Mouse (Mus musculus): ENCODE data around the gene Cops2. TPM values are rescaled to one million over a fixed set of nuclear protein-coding genes. Genes with fewer than 3 reads are reported as not detected.

The Cops2 gene
- polyA plus RNA-seq, 1 experiment from 2014 or later: 58.6 TPM

DNA sequence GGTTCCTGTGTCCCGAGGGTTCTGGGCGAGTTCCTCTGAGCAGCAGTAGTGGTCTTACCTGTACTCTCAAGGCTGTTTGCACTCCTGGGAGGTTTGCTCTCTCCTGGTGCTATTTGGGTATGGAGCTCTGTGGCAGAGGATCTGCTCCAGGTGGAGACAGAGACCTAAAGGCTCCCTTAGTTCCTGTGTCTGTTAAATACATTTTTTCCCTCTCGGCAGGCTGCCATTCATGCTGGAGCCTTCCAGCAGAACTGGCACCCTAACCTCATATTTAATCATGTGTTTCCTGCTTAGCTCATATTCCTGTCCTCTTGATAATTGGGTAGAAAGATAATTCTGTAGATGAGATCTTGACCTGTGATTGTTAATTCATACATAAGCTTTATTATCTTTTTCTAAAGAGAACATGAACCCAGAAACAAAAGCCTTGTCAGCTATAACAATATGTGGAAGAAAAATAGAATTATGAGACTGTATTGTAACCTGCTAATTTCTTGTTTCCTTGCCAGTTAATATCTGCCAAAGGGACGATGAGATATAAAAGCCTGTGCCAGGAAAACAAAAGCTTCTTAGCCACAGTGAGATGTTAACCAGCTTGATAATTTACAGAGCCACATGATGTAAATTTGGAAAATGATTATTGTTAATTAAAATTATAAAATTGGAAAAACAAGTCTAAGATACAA lies 27.1 kb upstream of the Cops2 start:
- Histone ChIP-seq H3K4me2 (ENCODE audit: low read depth, low read length) (no peak overlapping the region), H3K4me1 (ENCODE audit: control insufficient read depth, insufficient read depth, low read length) (no peaks in the 10 kb centered on the region)
- WGBS: 71% methylated on average over 4 of the region's 4 CpGs

DNA sequence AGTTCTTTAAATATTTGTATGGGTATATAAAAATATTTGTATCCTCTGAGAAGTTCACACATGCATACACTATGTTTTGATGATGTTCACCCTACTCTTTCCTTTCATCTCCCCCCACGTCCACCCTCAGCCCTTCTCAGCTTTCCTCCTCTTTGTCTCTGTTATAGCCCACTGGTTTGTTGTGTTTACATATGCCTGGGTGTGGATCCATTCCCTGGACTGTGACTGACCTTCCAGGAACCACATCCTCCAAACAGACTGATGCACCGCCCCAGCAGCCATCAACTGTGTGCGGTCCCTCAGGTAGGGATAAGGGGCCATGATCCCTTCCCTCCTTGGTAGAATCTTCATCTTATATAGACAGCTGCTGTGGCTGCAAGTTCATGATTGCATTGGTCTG lies 11.2 kb upstream of the Cops2 start:
- ATAC-seq (replicated peaks; ENCODE audit: extremely low read depth, insufficient read depth, low FRiP score): no peak
- H3K27me3 ChIP-seq (ENCODE audit: control insufficient read depth, insufficient read depth, low read length): no peaks in the 10 kb centered on the region
- no peaks in the 10 kb centered on the region for H3K9me3 ChIP-seq (replicated peaks; ENCODE audit: control insufficient read depth, low read length)
- H3K36me3 ChIP-seq (ENCODE audit: control insufficient read depth, insufficient read depth): peaks cover 3% of the 10 kb centered on the region; the same call in 1 of the 2 replicates
- no peak overlapping the region for H3K27ac ChIP-seq (ENCODE audit: low read length)
- WGBS: 81% methylated on average over 3 of the region's 3 CpGs
- peaks cover 4% of the 10 kb centered on the region for H3K4me1 ChIP-seq (ENCODE audit: control insufficient read depth, insufficient read depth, low read length)
- no peak overlapping the region for H3K9ac ChIP-seq (ENCODE audit: low read length)
- H3K4me3 ChIP-seq (ENCODE audit: low read length): no peak overlapping the region
- H3K4me2 ChIP-seq (ENCODE audit: low read depth, low read length): no peak overlapping the region

More for the DNA sequence above, 27.1 kb upstream of the Cops2 start:
- H3K9me3 ChIP-seq (replicated peaks; ENCODE audit: control insufficient read depth, low read length): no peaks in the 10 kb centered on the region
- no peak overlapping the region for H3K27ac ChIP-seq (ENCODE audit: low read length)
- no peaks in the 10 kb centered on the region for H3K36me3 ChIP-seq (ENCODE audit: control insufficient read depth, insufficient read depth)
- H3K4me3 ChIP-seq (ENCODE audit: low read length): no peak overlapping the region
- ATAC-seq (replicated peaks; ENCODE audit: extremely low read depth, insufficient read depth, low FRiP score): no peak
- H3K27me3 ChIP-seq (ENCODE audit: control insufficient read depth, insufficient read depth, low read length): no peaks in the 10 kb centered on the region
- no peak overlapping the region for H3K9ac ChIP-seq (ENCODE audit: low read length)

DNA sequence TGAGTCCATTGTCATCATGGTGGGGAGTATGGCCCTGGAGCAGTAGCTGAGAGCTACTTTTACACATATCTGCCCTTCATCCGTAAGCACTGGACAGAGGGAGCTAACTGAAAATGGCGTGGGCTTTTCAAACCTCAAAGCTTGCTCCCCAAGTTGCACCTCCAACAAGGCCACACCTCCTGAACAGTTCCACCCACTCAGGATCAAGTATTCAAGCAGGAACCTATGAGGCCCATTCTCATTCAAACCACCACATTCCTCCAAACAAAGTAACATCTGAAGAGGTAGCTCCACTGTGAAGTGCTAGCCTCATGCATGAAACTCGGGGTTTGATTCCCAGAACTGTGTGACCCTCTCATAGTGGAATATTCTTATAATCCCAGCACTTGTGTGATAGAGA lies 9.4 kb upstream of the Cops2 start:
- H3K27ac ChIP-seq (ENCODE audit: low read length): no peak overlapping the region
- ATAC-seq (replicated peaks; ENCODE audit: extremely low read depth, insufficient read depth, low FRiP score): no peak
- WGBS: 76% methylated on average over 3 of the region's 3 CpGs
- no peak overlapping the region for H3K9ac ChIP-seq (ENCODE audit: low read length)
- no peak overlapping the region for H3K4me2 ChIP-seq (ENCODE audit: low read depth, low read length)
- H3K9me3 ChIP-seq (replicated peaks; ENCODE audit: control insufficient read depth, low read length): no peaks in the 10 kb centered on the region
- no peak overlapping the region for H3K4me3 ChIP-seq (ENCODE audit: low read length)
- H3K4me1 ChIP-seq (ENCODE audit: control insufficient read depth, insufficient read depth, low read length): peaks cover 4% of the 10 kb centered on the region
- H3K27me3 ChIP-seq (ENCODE audit: control insufficient read depth, insufficient read depth, low read length): no peaks in the 10 kb centered on the region
- peaks cover 3% of the 10 kb centered on the region; the same call in 1 of the 2 replicates for H3K36me3 ChIP-seq (ENCODE audit: control insufficient read depth, insufficient read depth)

DNA sequence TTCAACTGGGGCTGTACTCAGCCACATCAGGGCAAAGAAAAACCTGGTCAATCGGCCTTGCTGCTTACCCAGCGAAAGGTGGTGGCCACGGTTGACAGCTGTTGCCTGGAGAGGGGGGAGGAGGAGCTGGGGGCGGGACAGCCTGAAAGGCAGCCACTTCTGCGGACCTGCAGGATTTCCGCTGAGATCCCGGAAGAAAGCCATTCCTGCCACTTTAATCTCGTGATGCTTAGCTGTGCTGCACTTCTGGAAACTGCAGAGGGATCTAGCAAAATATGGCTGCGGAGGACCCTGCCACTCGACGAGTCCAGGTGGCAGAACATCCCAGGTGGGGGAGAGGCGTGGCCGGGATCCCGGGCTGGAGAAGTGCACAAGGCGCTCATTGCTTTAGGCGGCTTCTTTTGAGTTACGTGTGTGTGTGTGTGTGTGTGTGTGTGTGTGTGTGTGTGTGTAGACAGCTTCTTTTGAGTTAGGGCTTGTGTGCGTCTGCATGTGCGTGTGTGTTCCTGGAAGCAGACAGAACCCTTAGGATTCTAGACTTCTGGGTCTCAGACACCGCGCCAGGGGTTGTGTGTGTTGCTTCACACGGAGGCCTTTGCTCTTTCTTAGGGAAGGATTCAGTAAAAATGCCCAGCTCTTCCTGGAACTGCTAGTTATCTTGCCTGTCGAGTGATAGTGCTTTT lies 7.3 kb upstream of the Cops2 start:
- H3K4me2 ChIP-seq (ENCODE audit: low read depth, low read length): peak overlapping the region; percentile 84
- H3K4me1 ChIP-seq (ENCODE audit: control insufficient read depth, insufficient read depth, low read length): peaks cover 4% of the 10 kb centered on the region
- peak overlapping the region; percentile 77 for H3K9ac ChIP-seq (ENCODE audit: low read length)
- ATAC-seq (replicated peaks; ENCODE audit: extremely low read depth, insufficient read depth, low FRiP score): peak; percentile 88
- no peaks in the 10 kb centered on the region for H3K9me3 ChIP-seq (replicated peaks; ENCODE audit: control insufficient read depth, low read length)
- peak overlapping the region; percentile 24; the same call in 1 of the 2 replicates for H3K27ac ChIP-seq (ENCODE audit: low read length)
- no peaks in the 10 kb centered on the region for H3K27me3 ChIP-seq (ENCODE audit: control insufficient read depth, insufficient read depth, low read length)
- H3K36me3 ChIP-seq (ENCODE audit: control insufficient read depth, insufficient read depth): no peaks in the 10 kb centered on the region
- WGBS: 2% methylated on average over 23 of the region's 23 CpGs
- H3K4me3 ChIP-seq (ENCODE audit: low read length): peak overlapping the region; percentile 79

DNA sequence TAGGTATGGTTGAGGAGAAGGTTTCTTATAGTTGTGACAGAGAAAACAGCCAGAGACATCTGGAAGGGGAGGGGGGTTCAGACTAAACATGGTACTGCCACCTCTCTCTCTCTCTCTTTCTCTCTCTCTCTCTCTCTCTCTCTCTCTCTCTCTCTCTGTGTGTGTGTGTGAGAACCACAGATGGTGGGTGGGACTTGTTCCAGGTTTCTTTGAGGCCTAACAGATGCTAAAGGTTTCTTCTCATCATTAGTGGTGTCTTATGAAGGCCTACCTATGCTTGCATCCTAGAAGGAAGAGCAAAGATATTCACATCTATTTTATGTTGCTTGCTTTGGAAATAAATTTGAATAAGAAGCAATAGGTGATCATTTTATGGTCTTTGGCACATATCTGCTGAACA lies 6.6 kb upstream of the Cops2 start:
- ATAC-seq (replicated peaks; ENCODE audit: extremely low read depth, insufficient read depth, low FRiP score): no peak
- peaks cover 4% of the 10 kb centered on the region for H3K4me1 ChIP-seq (ENCODE audit: control insufficient read depth, insufficient read depth, low read length)
- H3K4me3 ChIP-seq (ENCODE audit: low read length): peak overlapping the region; percentile 79
- no peaks in the 10 kb centered on the region for H3K9me3 ChIP-seq (replicated peaks; ENCODE audit: control insufficient read depth, low read length)
- no peaks in the 10 kb centered on the region for H3K27me3 ChIP-seq (ENCODE audit: control insufficient read depth, insufficient read depth, low read length)
- H3K36me3 ChIP-seq (ENCODE audit: control insufficient read depth, insufficient read depth): no peaks in the 10 kb centered on the region
- H3K9ac ChIP-seq (ENCODE audit: low read length): peak overlapping the region; percentile 77; the same call in 1 of the 2 replicates
- H3K4me2 ChIP-seq (ENCODE audit: low read depth, low read length): peak overlapping the region; percentile 84
- no peak overlapping the region for H3K27ac ChIP-seq (ENCODE audit: low read length)

DNA sequence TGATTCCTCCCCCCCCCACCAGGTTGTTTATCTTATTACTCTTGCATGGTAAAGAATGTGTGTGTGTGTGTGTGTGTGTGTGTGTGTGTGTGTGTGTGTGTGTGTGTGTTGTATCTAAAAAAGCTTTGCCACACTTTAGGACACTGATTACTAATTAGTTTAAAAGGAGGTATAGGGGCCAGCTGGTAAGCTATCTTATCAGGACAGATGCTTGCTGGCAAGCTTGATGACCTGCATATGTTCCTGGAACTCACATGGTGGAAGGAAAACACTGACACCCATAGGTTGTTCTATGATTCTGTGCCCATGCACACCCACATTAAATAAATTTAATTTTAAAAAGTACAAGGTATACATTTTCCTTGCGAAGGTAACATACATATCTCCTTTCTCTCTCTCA lies 5.6 kb upstream of the Cops2 start:
- Histone ChIP-seq H3K4me2 (ENCODE audit: low read depth, low read length) (no peak overlapping the region), H3K27ac (ENCODE audit: low read length) (no peak overlapping the region), H3K9me3 (replicated peaks; ENCODE audit: control insufficient read depth, low read length) (no peaks in the 10 kb centered on the region), H3K36me3 (ENCODE audit: control insufficient read depth, insufficient read depth) (no peaks in the 10 kb centered on the region), H3K4me1 (ENCODE audit: control insufficient read depth, insufficient read depth, low read length) (peaks cover 4% of the 10 kb centered on the region), H3K4me3 (ENCODE audit: low read length) (no peak overlapping the region), H3K9ac (ENCODE audit: low read length) (no peak overlapping the region), H3K27me3 (ENCODE audit: control insufficient read depth, insufficient read depth, low read length) (no peaks in the 10 kb centered on the region)
- no peak for ATAC-seq (replicated peaks; ENCODE audit: extremely low read depth, insufficient read depth, low FRiP score)
- WGBS: 83% methylated on average over 1 of the region's 1 CpGs

DNA sequence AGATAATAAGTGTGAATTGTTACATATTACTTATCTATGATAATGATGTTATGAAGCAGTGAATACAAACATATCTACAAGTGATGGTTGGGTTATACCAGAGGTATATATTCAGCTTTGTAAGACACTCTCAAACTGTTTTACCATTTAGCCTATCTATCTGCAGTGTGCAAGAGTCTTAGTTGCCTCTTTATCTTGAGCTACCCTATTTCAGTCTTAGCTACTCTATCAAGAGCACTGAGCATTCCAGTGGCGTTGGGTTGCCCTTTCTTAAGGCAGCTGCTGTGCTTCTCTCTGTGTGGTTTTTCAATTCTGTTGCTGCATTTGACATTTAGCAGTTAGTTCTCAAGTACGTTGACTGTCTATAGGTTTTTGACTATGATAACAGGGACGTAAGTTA lies 4.9 kb upstream of the Cops2 start:
- Histone ChIP-seq H3K36me3 (ENCODE audit: control insufficient read depth, insufficient read depth) (no peaks in the 10 kb centered on the region), H3K9me3 (replicated peaks; ENCODE audit: control insufficient read depth, low read length) (no peaks in the 10 kb centered on the region), H3K4me2 (ENCODE audit: low read depth, low read length) (no peak overlapping the region), H3K27ac (ENCODE audit: low read length) (no peak overlapping the region), H3K4me1 (ENCODE audit: control insufficient read depth, insufficient read depth, low read length) (peaks cover 4% of the 10 kb centered on the region), H3K27me3 (ENCODE audit: control insufficient read depth, insufficient read depth, low read length) (no peaks in the 10 kb centered on the region), H3K9ac (ENCODE audit: low read length) (no peak overlapping the region), H3K4me3 (ENCODE audit: low read length) (no peak overlapping the region)
- no peak for ATAC-seq (replicated peaks; ENCODE audit: extremely low read depth, insufficient read depth, low FRiP score)
- WGBS: 63% methylated on average over 3 of the region's 3 CpGs

DNA sequence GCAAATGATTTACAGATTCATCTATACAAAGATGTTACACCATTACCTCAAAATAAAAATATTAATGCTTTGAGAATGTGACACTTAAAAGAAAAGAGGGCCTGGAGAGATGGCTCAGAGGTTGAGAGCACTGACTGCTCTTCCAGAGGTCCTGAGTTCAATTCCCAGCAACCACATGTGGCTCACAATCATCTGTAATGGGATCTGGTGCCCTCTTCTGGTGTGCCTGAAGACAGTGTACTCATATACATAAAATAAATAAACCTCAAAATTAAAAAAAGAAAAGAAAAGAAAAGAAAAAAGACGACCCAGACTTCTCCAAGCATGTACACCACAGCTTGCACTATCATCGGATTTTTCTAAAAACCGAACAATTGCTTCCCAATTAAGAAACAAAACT lies 1.2 kb downstream of the Cops2 start:
- 33% methylated on average over 3 of the region's 3 CpGs for WGBS
- no peaks in the 10 kb centered on the region for H3K36me3 ChIP-seq (ENCODE audit: control insufficient read depth, insufficient read depth)
- peak overlapping the region; percentile 85 for H3K4me2 ChIP-seq (ENCODE audit: low read depth, low read length)
- H3K27ac ChIP-seq (ENCODE audit: low read length): no peak overlapping the region
- H3K4me3 ChIP-seq (ENCODE audit: low read length): peak overlapping the region; percentile 72; the same call in 1 of the 2 replicates
- peak overlapping the region; percentile 92; the same call in 1 of the 2 replicates for H3K9ac ChIP-seq (ENCODE audit: low read length)
- H3K9me3 ChIP-seq (replicated peaks; ENCODE audit: control insufficient read depth, low read length): no peaks in the 10 kb centered on the region
- no peak for ATAC-seq (replicated peaks; ENCODE audit: extremely low read depth, insufficient read depth, low FRiP score)
- no peaks in the 10 kb centered on the region for H3K27me3 ChIP-seq (ENCODE audit: control insufficient read depth, insufficient read depth, low read length)
- H3K4me1 ChIP-seq (ENCODE audit: control insufficient read depth, insufficient read depth, low read length): peaks cover 7% of the 10 kb centered on the region

DNA sequence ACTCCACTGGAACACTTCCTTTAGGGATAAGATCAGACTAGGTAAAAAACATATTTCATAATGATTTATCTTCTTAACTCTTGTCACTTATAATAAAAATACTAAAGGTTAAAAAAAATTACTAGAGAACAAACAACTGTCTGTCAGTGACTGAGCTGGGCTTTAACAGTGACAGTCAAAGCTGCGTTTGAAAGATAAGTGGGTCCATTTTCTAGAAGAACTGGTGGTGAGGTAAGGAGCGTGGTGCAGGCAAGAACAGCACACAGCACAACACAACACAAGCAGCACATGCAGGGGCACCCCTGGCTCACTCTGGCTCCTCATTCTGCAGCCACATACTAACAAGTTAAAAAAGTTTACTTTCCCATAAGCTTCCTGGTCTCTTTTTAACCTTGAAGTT lies 7.7 kb downstream of the Cops2 start:
- no peak for ATAC-seq (replicated peaks; ENCODE audit: extremely low read depth, insufficient read depth, low FRiP score)
- 57% methylated on average over 2 of the region's 2 CpGs for WGBS
- Histone ChIP-seq H3K4me3 (ENCODE audit: low read length) (no peak overlapping the region), H3K4me2 (ENCODE audit: low read depth, low read length) (no peak overlapping the region), H3K9ac (ENCODE audit: low read length) (no peak overlapping the region), H3K27ac (ENCODE audit: low read length) (no peak overlapping the region), H3K9me3 (replicated peaks; ENCODE audit: control insufficient read depth, low read length) (no peaks in the 10 kb centered on the region), H3K36me3 (ENCODE audit: control insufficient read depth, insufficient read depth) (peaks cover 6% of the 10 kb centered on the region), H3K4me1 (ENCODE audit: control insufficient read depth, insufficient read depth, low read length) (peaks cover 2% of the 10 kb centered on the region; the same call in 1 of the 2 replicates), H3K27me3 (ENCODE audit: control insufficient read depth, insufficient read depth, low read length) (no peaks in the 10 kb centered on the region)

All from heart, embryonic 16.5 days (tissue).